Mouse (Mus musculus) heart, adult 2 months (tissue): Measurements from ENCODE around the gene Ret. TPM values are rescaled to one million over a fixed set of nuclear protein-coding genes. Genes with fewer than 3 reads are reported as not detected.
A peak's percentile ranks its signal among the peaks of the same experiment; 100 is the strongest.

Experiments
- DNase-seq, 2 experiments: peaks; one replicate each; pipeline ENCODE4 v3.0.0; 2021
- H3K27ac ChIP-seq: fragments of 200-600 bp; 2 replicates; pipeline ENCODE4 v1.8.1; 2022
- H3K27me3 ChIP-seq: fragments of 200-500 bp; 2 replicates; pipeline ENCODE4 v1.6.1; 2012; ENCODE audit warnings: mild to moderate bottlenecking, low read length, inconsistent platforms, mixed read lengths; ENCODE audit not compliant: control insufficient read depth, insufficient read depth
- H3K36me3 ChIP-seq: fragments of 200-500 bp; 2 replicates; pipeline ENCODE4 v1.6.1; 2012; ENCODE audit warnings: low read length, inconsistent platforms; ENCODE audit not compliant: control insufficient read depth, insufficient read depth
- H3K4me1 ChIP-seq: fragments of 200-500 bp; 2 replicates; pipeline ENCODE4 v1.6.1; 2011; ENCODE audit warnings: low read length; ENCODE audit not compliant: control insufficient read depth, insufficient read depth
- H3K4me3 ChIP-seq: fragments of 200-600 bp; 2 replicates; pipeline ENCODE4 v1.8.1; 2022
- H3K79me2 ChIP-seq: fragments of 200-500 bp; replicated peaks from 2 replicates; pipeline ENCODE4 v1.6.1; 2012; ENCODE audit warnings: mild to moderate bottlenecking, inconsistent platforms, low read length, moderate library complexity, mixed read lengths; ENCODE audit not compliant: control insufficient read depth, insufficient read depth
- H3K9ac ChIP-seq: fragments of 200-500 bp; 2 replicates; pipeline ENCODE4 v1.6.1; 2012; ENCODE audit warnings: low read depth, mild to moderate bottlenecking, control low read depth, inconsistent platforms, low read length, mixed read lengths
- CTCF ChIP-seq: fragments of 200-600 bp; IDR thresholded peaks from 2 replicates; pipeline ENCODE4 v1.8.1; 2022; ENCODE audit warnings: antibody characterized with exemption, mild to moderate bottlenecking, moderate library complexity
- EP300 ChIP-seq: fragments of 200-500 bp; IDR thresholded peaks from 2 replicates; pipeline ENCODE4 v1.6.1; 2011; ENCODE audit warnings: low read depth, low read length, control low read depth; ENCODE audit not compliant: insufficient read depth
- POLR2A ChIP-seq: fragments of 200-500 bp; IDR thresholded peaks from 2 replicates; pipeline ENCODE4 v1.6.1; 2011; ENCODE audit warnings: mild to moderate bottlenecking, low read depth, low read length, control low read depth; ENCODE audit not compliant: insufficient read depth
- WGBS: fragments of 180-500 bp; shearing (Covaris S2); methylation state at CpG from one replicate; pipeline ENCODE4 v1.1.7; 2018; 5-methylcytosine and 5-hydroxymethylcytosine counted together
- intact Hi-C: fragments of 180-260 bp; cut with DNase I; formaldehyde crosslinking; loops from one replicate; pipeline ENCODE4 v1.15.1; 2025
- polyA plus RNA-seq: library from polyadenylated mRNA; depleted of rRNA; stranded (reverse); fragments of >200 nt; gene quantifications from 2 replicates; pipeline ENCODE4 v1.2.3, GENCODE M21; 2012; rRNA removed
- total RNA-seq, 2 experiments: library from RNA; stranded (reverse); gene quantifications; 2 replicates each; pipeline ENCODE4 v1.2.3; 2021

Gene Ret
- total and polyA plus RNA-seq, 3 experiments: 2.7 to 5.8 (median 2.8) TPM

DNA sequence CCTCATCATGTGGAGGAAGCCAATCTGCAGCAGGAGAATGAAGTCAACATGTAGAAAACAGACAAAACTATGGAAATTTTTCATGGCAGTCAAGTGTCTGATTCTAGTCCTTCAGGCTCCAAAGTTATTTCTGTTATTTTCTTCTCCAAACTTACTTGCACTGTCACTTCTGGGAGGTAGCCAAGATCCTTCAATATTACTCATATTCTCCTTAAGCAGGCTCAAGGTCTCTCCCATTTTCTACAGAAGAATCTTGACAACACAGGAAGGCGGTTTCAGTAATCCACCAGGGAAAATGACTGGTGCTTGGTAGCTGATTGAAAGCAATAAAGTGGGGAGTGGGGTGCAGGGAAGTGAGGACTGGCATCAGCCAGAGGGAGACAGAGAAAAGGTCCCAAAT, 74.8 kb downstream of the Ret start:
- Histone ChIP-seq H3K27ac (no peak overlapping the region), H3K4me3 (no peak overlapping the region), H3K9ac (no peak overlapping the region), H3K79me2 (no peaks in the 10 kb centered on the region), H3K36me3 (peaks cover 4% of the 10 kb centered on the region), H3K27me3 (no peaks in the 10 kb centered on the region), H3K4me1 (peaks cover 4% of the 10 kb centered on the region)
- WGBS: 67% methylated on average over 1 of the region's 1 CpGs
- TF ChIP-seq CTCF: no peak
- no peak for TF ChIP-seq EP300
- no peak for TF ChIP-seq POLR2A
- no peak for DNase-seq
- intact Hi-C loops: no loop called here

DNA sequence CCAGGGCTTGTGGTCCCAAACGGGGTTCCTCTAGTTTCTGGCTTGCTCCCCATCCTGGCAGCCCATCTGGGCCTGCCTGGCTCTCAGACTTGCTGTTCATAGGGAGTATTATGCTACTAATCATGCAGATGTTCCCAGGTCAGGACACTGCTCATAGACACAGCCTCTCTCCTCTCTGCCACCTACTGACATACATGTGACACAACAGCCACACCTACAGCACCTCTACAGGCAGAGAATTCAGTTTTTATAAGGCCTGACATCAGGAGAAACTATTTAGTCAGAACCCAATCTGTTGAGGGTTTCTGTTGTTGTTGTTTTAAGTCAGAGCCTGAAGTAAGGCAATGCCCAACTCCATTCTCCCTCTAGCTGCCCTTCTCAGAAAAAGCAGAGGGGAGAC, 85.7 kb downstream of the Ret start:
- no peaks in the 10 kb centered on the region for H3K27me3 ChIP-seq
- intact Hi-C loops: no loop called here
- no peak overlapping the region for H3K27ac ChIP-seq
- H3K4me1 ChIP-seq: no peaks in the 10 kb centered on the region
- no peak overlapping the region for H3K4me3 ChIP-seq
- no peaks in the 10 kb centered on the region for H3K36me3 ChIP-seq
- no peak for TF ChIP-seq EP300
- TF ChIP-seq CTCF: peak; percentile 39
- no peak for TF ChIP-seq POLR2A
- no peaks in the 10 kb centered on the region for H3K79me2 ChIP-seq
- 45% methylated on average over 1 of the region's 1 CpGs for WGBS
- H3K9ac ChIP-seq: no peak overlapping the region
- no peak for DNase-seq

Other genes with a start within 250 kb of the Ret start
- under 1 TPM; 0.18 to 0.37 TPM for gene Rasgef1a, start 186.3 kb downstream of the Ret start, total RNA-seq
- 0.26 and 0.37 TPM in 2 replicates for gene Rasgef1a, start 186.3 kb downstream of the Ret start, polyA plus RNA-seq
- gene Csgalnact2, start 58.6 kb downstream of the Ret start, total RNA-seq: 10 to 100 TPM; 17.6 to 20.4 TPM
- gene Csgalnact2, start 58.6 kb downstream of the Ret start, polyA plus RNA-seq: 4.3 and 8.1 TPM in 2 replicates
- 10 to 100 TPM; 19.3 to 22.4 TPM for gene Bms1, start 221.8 kb upstream of the Ret start, total RNA-seq
- gene Bms1, start 221.8 kb upstream of the Ret start, polyA plus RNA-seq: 3.9 and 7.0 TPM in 2 replicates